Mouse (Mus musculus) lung, postnatal 0 days (tissue): ENCODE results near the gene Dcdc2a.

ENCODE experiments used
- CTCF ChIP-seq: IDR thresholded peaks from 2 replicates; pipeline ENCODE4 v1.5.1; 2016; ENCODE audit warnings: antibody characterized with exemption, mild to moderate bottlenecking
- EP300 ChIP-seq: IDR thresholded peaks from 2 replicates; pipeline ENCODE4 v1.6.1; 2016; ENCODE audit warnings: antibody characterized with exemption, mild to moderate bottlenecking, control low read depth

DNA sequence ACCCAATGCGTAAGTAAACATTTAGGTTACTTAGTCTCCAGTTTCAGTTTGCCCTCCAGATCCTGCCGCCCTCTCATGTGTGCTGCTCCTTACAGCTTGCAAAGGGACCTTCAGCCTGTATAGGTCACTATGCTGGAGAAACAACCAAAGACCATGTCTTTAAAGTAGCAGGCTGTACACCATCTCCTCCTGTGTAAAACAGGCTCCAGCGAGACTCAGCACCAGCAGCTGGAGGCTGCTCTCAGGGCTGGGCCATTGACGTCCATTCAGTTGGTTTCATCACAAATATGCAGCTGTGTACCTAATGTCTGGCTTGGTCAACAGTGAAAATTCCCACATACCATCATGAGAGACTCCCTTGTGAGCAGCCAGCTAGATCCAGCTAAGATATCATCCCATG, 14.0 kb downstream of the Dcdc2a start:
- no peak for TF ChIP-seq CTCF
- TF ChIP-seq EP300 = no peak
